Mouse (Mus musculus): ENCODE measurements around the gene Catsper1.
A peak's percentile ranks its signal among the peaks of the same experiment; 100 is the strongest.

Gene Catsper1

DNA sequence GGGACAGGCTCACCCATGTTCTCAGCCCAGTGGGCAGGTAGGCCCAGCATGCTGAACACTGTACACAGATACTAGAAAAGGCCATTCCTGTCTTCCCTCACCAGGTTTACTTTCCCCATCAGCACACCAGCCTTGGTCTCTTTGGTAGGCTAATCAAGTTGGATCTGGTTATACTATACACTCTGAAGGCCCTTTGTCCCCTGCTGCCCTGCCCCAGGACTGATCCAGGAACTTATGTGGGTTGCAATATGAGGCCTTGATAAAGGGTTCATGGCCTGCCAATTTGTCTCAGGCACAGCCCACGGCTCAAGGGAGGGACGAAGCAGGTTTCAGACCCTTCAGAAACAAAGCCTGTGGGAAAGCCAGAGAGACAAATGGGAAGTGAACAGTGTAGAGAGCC is 18.1 kb downstream of the Catsper1 start:
- DNase-seq (ENCODE audit: low spot score in 2 of 2), result no peak

- DNase-seq (ENCODE audit: low spot score in 2 of 2), result no peak
These were observed 20.5 kb downstream of the Catsper1 start for GRCm38 (mm10) chr19:5356080-5356479.

DNA sequence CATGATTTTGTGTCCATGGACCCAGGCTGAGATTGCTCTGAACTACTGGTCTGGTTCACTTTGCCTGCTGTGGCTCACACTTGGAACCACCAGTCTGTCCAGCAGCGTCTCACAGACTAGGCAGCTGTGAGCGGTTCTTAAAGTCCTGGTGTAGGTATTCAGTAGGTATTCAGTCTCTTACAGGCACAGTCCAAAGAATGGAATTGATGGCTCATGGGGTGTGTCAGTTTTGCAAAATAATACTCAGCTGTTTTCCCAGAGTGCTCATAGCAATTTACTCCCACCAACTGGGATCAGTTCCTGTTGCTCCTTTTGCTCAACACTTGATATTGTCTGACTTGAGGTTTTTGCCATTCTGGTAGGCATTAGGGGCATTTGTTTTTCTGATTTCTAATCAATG is 26.6 kb downstream of the Catsper1 start:
- DNase-seq (ENCODE audit: low spot score in 2 of 2), result no peak

DNA sequence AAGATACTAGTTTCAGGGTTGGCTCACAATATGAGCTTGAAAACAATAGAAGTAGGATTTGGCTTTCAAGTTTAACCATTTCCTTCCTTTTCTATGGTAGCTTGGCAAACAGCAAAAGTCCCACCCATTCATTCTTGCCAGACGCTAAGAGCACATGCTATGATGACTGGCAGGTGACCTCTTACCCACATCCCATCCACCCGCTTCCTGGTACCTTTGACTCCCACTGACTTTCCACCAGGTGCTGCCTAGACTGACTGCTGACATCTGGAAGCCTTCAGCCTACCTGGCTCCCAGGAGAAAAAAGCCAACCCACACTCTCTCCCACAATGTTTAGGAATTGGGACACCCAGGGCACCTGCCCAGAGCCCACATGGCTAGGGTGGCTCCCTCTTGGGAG is 28.6 kb downstream of the Catsper1 start:
- no peak for DNase-seq (ENCODE audit: low spot score in 2 of 2)

GRCm38 (mm10) chr19:5365751-5366150 is 30.2 kb downstream of the Catsper1 start:
- no peak for DNase-seq (ENCODE audit: low spot score in 2 of 2)

DNA sequence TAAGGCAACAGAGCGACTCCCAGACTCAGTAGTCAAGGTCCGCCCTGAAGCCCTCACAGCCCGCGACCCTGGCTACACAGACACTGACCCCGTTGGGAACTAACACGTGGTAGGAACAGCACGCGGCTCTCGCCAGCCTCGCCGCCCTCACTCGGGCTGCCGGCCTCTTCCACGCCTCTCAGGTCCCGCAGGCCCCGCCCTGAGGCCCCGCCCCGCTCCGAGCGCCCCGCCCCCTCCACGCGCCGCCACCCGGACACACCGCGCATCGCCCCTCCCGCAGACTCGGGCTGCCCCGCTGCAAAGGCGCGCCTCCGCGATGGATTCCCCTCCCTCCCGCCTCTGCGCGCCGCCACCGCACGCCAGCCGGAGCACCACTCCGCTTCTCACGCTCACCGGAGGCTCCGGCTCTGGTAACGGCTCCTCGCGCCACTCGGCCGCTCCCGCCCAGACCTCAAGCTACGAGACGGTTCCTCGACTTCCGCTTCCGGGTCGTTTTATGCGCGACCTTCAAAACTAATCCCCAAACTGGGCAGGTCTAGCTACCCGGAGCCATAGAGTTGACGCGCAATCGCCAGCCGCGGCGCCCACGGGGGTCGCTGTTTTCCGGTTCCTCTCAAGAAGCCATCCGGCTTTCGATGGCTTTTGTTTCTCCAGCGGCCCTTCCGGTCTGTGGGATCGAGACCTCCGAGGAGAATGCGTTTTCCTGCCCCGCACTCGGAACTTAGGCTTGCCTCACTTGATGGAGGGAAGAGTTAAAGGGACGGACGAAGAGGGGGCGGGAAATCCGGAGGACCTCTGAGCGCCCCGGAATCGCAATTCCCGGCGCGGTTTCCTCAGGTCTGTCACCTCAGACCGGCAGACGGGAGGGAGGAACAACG is 30.9 kb downstream of the Catsper1 start, which contains the start of gene Eif1ad:
Eif1ad (plus strand) TSS at position 567 of the 878 bp plus-strand sequence.
- DNase-seq (ENCODE audit: low spot score in 2 of 2), result peak; percentile 93 to 94

- DNase-seq (ENCODE audit: low spot score in 2 of 2), result peak in 1 of 2 experiments; percentile 10
These were observed 31.5 kb downstream of the Catsper1 start, which contains the start of gene Banf1 for GRCm38 (mm10) chr19:5367053-5367359. TSS of gene Banf1 (minus strand) at chr19:5367168.

- no peak for DNase-seq (ENCODE audit: low spot score in 2 of 2)
These were observed 31.9 kb downstream of the Catsper1 start for GRCm38 (mm10) chr19:5367455-5367854.

DNA sequence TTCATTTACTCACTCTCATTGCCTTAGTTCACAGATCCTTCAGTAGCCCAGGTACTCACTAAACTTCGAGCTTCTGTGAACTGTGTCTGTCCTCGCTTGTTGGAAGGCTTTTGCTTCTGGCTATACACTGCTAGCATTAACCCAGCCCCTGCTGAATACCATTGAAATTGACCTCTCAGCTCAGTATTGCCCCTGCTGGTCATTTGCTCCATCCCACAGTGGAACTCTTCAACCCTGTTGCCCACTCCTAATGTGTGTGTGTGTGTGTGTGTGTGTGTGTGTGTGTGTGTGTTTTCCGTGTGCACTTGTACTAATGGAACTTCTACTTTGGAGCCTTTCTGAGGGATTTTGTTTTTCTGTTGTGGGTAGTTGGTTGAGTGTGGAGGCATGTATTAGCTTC is 35.4 kb downstream of the Catsper1 start:
- no peak for DNase-seq (ENCODE audit: low spot score in 2 of 2)

DNA sequence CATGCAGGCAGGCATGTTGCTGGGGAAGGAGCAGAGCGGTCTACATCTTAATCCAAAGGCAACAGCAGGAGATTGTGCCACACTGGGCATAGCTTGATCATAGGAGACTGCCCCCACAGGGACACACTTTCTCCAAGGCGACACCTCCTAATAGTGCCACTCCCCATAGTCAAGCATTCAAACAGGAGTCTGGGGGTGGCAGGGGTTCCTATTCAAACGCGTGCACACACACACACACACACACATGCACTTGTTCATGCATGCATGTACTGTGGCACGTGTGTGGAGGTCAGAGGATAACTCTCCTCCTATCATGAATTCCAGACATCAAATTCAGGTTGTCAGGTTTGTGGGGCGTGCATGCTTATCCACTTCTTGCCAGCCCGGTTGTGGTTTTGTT is 37.2 kb downstream of the Catsper1 start:
- no peak for DNase-seq (ENCODE audit: low spot score in 2 of 2)

DNA sequence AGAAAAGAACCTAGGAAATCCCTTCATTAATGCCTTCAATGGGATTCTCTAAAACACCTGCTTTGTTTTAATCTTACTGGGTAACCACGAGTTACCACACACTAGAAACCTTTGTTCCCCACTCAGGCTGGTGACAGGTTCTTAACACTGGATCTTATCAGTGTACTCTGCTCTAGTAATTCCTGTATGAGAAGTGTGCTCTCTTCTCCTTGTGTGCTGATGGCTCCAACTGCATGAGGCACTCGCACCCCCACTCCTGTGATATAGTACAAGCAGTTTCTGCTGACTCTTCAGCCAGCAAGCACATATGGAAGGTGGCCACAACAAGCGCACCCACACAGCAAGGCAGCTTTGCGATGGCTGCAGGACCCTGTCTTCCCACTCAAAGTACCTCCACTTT is 38.6 kb downstream of the Catsper1 start:
- no peak for DNase-seq (ENCODE audit: low spot score in 2 of 2)

DNA sequence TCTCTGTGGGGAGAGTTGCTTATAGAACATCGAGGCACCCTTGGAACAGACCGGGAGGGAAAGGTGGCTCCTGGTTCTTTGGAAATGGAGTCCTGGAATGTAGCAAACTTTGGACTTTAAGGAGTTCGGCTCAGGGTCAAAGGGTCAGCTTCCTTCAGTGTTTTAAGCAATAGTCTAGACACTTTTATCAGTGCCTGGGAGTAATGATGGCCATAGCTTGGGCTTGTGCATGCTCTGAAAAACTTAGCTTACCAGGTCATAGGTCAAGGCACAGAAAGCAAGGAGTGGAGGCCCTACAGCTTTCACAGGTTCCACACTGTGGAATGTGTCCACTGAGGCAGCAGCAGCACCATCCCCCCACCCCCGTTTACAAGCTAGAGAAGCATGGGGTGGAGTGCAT is 39.2 kb downstream of the Catsper1 start:
- DNase-seq (ENCODE audit: low spot score in 2 of 2), result no peak

GRCm38 (mm10) chr19:5377446-5377845 is 41.9 kb downstream of the Catsper1 start:
- no peak for DNase-seq (ENCODE audit: low spot score in 2 of 2)

DNA sequence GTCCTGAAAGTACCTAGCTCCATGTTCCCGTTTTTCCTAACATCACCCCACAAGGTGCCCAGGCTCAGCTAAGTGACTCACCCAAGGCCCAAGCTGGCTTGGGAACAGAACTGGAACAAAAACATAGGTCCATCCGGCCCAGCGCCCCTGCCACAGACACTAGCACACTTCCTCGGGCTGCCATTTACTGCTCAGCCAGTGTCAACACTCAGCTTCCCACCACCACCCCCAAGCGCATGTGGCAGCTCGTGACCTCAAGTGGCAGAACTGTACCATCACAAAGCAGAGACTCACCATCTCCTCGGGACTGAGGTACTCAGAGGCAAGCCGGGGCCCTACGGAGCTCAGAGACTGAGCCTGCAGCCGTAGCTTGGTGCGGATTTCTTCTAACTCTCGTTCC is 47.8 kb downstream of the Catsper1 start:
- DNase-seq (ENCODE audit: low spot score in 2 of 2), result no peak

- no peak for DNase-seq (ENCODE audit: low spot score in 2 of 2)
These were observed 49.2 kb downstream of the Catsper1 start for GRCm38 (mm10) chr19:5384715-5385114.

DNA sequence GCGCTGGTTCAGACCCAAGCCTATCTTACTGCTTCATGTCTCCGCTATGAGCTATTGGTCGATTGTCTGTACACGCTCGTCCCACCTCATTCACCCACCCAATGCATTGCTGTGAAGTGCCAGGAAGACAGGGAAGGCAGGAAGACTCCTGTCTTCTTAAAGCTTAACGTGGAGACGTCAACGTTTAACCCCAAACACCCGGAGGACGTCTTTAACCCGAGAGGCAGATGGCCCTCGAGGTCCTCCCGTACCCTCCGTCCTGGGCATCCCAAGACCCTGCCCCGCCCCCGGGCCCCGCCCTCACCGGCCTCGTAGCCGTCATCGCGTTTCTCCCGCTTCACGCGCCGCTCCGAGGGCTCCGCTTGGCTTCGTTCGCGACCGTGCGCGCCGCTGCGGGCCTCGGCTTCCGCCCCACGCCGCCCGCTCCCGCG is 52.5 kb downstream of the Catsper1 start:
- no peak for DNase-seq (ENCODE audit: low spot score in 2 of 2)

DNA sequence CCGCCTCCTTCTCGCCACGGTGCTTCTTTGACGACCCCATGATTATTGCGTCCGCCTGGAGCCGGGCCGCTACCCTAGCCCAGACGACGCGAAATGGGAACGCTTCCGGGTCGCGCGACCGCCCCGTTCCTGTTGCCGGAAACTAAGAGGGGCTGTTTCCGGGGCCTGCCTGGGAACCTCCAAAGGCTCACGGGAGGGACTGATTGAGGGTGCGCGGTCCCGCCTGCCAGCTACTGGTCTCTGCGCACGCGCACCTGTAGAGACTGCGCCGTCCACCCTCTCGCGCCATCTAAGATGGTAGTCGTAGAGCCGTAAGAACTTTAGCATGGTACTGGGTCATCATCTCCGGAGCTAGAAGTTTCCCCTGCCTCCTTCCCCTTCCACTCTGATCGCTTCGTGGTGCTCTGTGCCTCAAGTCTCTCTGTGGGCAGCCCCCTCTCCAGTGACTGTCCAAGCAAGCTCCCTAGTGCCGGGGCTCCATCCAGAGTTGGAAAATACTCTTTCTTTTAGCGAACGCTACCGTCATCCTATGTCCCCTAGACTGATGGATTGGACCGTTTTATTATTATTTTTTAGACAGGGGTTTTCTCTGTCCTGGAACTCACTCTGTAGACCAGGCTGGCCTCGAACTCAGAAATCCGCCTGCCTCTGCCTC is 53.2 kb downstream of the Catsper1 start, which contains the start of gene Sart1:
Sart1 (minus strand) TSS at position 116 of the 655 bp plus-strand sequence.
- peak; percentile 95 to 96 for DNase-seq (ENCODE audit: low spot score in 2 of 2)

DNA sequence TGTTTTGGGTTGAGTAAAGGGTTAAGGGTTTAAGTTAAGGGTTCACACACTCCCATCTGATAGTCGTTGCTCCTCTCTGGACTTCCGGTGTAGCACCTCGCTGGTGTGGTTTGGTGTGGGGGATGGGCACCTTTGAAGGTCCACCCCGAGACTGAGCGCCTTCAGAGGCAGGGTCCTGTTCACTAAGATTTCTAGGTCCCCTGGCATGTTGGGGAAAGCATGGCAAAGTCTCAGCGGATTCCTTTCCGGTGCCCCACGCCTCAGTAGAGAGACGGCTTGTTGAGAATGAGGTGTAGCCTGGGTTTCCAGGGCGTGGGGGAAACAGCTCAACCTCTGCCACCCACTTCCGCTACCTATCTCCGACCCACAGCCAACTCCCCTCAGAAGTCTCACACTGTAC is 54.1 kb downstream of the Catsper1 start:
- no peak for DNase-seq (ENCODE audit: low spot score in 2 of 2)

GRCm38 (mm10) chr19:5390416-5390815 is 54.9 kb downstream of the Catsper1 start:
- DNase-seq (ENCODE audit: low spot score in 2 of 2), result no peak

DNA sequence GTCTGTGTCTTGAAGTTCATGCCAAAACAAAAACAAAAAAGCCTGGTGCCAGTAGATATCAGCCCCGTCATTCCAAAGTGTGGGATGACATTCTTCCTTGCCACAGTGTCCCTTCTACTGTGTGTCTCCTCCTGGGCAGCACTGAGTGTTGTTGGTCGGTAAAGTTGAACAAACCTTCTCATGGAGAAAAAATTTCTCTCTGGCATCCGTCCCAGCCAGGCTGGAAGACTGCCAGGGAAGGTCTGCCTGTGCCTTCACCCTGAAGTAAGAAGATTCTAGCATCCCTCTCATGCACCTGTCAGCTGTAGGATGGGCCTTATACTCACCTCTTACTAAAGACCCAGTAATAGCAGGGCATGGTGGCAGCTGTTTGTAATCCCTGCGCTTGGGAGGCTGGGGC is 57.4 kb downstream of the Catsper1 start:
- no peak for DNase-seq (ENCODE audit: low spot score in 2 of 2)

Measured in right cerebral cortex, postnatal 36 days (tissue).